Comparison of ENCODE assay signal across 21 mouse cellular contexts in the genomic region with DNA sequence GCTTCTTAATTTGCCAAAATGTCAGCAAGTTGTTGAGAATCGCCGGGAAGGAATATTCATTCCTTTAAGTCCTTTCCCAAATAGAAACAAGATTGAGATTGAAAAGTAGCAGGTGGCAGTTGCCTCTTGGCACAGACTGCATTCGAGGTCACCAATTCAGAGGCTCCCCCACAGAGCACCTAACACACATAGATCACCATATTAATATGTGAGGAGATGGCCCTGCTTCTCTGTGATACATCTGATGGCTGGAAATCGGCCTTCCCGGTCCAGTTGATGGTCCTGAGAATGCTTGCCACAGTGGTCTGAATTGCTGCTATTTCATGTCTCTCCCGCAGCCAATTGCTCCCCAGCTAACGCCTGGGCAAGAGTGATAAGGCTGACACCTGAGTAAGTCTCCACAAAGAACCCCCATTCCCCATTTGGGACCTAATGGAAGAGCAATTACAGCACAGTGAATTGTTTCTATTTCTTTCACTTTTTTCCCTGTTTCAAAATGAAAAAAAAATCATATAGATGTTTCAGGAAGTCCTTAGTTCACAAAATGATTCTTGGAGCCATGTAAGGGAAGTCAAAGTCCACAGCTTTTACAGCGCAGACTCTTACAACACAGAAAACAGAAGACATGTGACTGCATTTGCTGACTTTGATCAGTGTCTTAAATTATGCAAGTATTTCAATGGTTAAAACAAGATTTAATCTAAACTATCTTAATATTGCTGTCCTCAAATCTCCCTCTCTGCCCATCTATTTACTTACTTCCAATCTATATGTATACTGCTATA.
"Had no signal": no experiment of that assay in that cellular context is flagged by ENCODE, and none has a peak within 500 bp of the region (broad histone marks: within the 10 kb centered on the region; RNA-seq: fewer than 3 reads in every experiment).

No protein-coding gene starts in this region.

- H3K9me3 ChIP-seq: limb, embryonic 12.5 days; limb, embryonic 15.5 days; midbrain, embryonic 12.5 days; midbrain, embryonic 15.5 days; neural tube, embryonic 13.5 days; stomach, embryonic 15.5 days had no signal

- H3K4me1 ChIP-seq: limb, embryonic 12.5 days; limb, embryonic 15.5 days; midbrain, embryonic 12.5 days; midbrain, embryonic 15.5 days; neural tube, embryonic 13.5 days; stomach, embryonic 15.5 days had no signal

- H3K4me2 ChIP-seq: limb, embryonic 12.5 days; limb, embryonic 15.5 days; liver, embryonic 11.5 days; lung, embryonic 14.5 days; midbrain, embryonic 12.5 days; midbrain, embryonic 15.5 days; neural tube, embryonic 13.5 days; stomach, embryonic 15.5 days had no signal

- DNase-seq: kidney, adult 9 months; kidney, postnatal 14 days; kidney, postnatal 4 days; layer of hippocampus, adult 9-11 months; liver, postnatal 0 days; lung, embryonic 14.5 days; retina, postnatal 1 day; right cerebral cortex, postnatal 25 days; spleen, adult 18-20 months; thymus, postnatal 25 days had no signal

- H3K27me3 ChIP-seq: limb, embryonic 12.5 days; limb, embryonic 15.5 days; midbrain, embryonic 12.5 days; midbrain, embryonic 15.5 days; neural tube, embryonic 13.5 days; stomach, embryonic 15.5 days had no signal

- H3K36me3 ChIP-seq: limb, embryonic 12.5 days; limb, embryonic 15.5 days; midbrain, embryonic 12.5 days; midbrain, embryonic 15.5 days; neural tube, embryonic 13.5 days; stomach, embryonic 15.5 days had no signal

- H3K27ac ChIP-seq: layer of hippocampus, adult 2 months; limb, embryonic 12.5 days; limb, embryonic 15.5 days; liver, embryonic 14.5 days; macrophage; midbrain, embryonic 12.5 days; midbrain, embryonic 15.5 days; neural tube, embryonic 13.5 days; stomach, embryonic 15.5 days had no signal

- H3K4me3 ChIP-seq: layer of hippocampus, adult 2 months; limb, embryonic 12.5 days; limb, embryonic 15.5 days; midbrain, embryonic 12.5 days; midbrain, embryonic 15.5 days; neural tube, embryonic 13.5 days; stomach, embryonic 15.5 days had no signal

- ATAC-seq: liver, postnatal 0 days; lung, postnatal 0 days; midbrain, embryonic 15.5 days had no signal

- H3K9ac ChIP-seq: limb, embryonic 12.5 days; limb, embryonic 15.5 days; liver, embryonic 14.5 days; liver, postnatal 0 days; lung, embryonic 14.5 days; midbrain, embryonic 12.5 days; midbrain, embryonic 15.5 days; neural tube, embryonic 13.5 days; stomach, embryonic 15.5 days had no signal
